Mouse (Mus musculus) ES-Bruce4 (cell line): Measurements from ENCODE around the gene Wfdc15b. TPM values are rescaled to one million over a fixed set of nuclear protein-coding genes. Genes with fewer than 3 reads are reported as not detected.

Source experiments
- H3K27ac ChIP-seq: 2 replicates; pipeline ENCODE4 v1.5.1; 2012; ENCODE audit warnings: low read length, inconsistent platforms; ENCODE audit not compliant: insufficient read depth
- H3K27me3 ChIP-seq: 2 replicates; pipeline ENCODE4 v1.6.1; 2012; ENCODE audit warnings: mild to moderate bottlenecking, low read length, inconsistent platforms; ENCODE audit not compliant: control insufficient read depth, poor library complexity, insufficient read depth, severe bottlenecking
- H3K36me3 ChIP-seq: 2 replicates; pipeline ENCODE4 v1.6.1; 2012; ENCODE audit warnings: inconsistent platforms, mild to moderate bottlenecking, low read length, moderate library complexity; ENCODE audit not compliant: control insufficient read depth, poor library complexity, insufficient read depth, severe bottlenecking
- H3K4me1 ChIP-seq: one replicate; pipeline ENCODE4 v1.8.1; 2011; ENCODE audit warnings: low read length; ENCODE audit not compliant: control insufficient read depth, insufficient read depth
- H3K4me3 ChIP-seq: 2 replicates; pipeline ENCODE4 v1.5.1; 2011; ENCODE audit warnings: low read depth, mild to moderate bottlenecking, low read length
- H3K9ac ChIP-seq: 2 replicates; pipeline ENCODE4 v1.6.1; 2012; ENCODE audit warnings: low read depth, mild to moderate bottlenecking, inconsistent platforms; ENCODE audit not compliant: poor library complexity, severe bottlenecking
- H3K9me3 ChIP-seq: replicated peaks from 2 replicates; pipeline ENCODE4 v1.6.1; 2012; ENCODE audit warnings: mild to moderate bottlenecking, low read length, inconsistent platforms; ENCODE audit not compliant: control insufficient read depth, poor library complexity, insufficient read depth, severe bottlenecking
- CTCF ChIP-seq: IDR thresholded peaks from one replicate; pipeline ENCODE4 v1.8.1; 2011; ENCODE audit warnings: low read depth, low read length
- EP300 ChIP-seq: IDR thresholded peaks from 2 replicates; pipeline ENCODE4 v1.6.1; 2011; ENCODE audit warnings: low read depth, low read length; ENCODE audit not compliant: insufficient read depth
- POLR2A ChIP-seq: IDR thresholded peaks from one replicate; pipeline ENCODE4 v1.8.1; 2011; ENCODE audit warnings: low read length; ENCODE audit not compliant: insufficient read depth
- polyA plus RNA-seq: library from polyadenylated mRNA; stranded (reverse); fragments of >200 nt; gene quantifications from 2 replicates; pipeline ENCODE4 v1.2.4, GENCODE M21; 2011; ENCODE audit warnings: low read depth; ENCODE audit not compliant: missing spikeins, insufficient read depth, insufficient read length

Gene Wfdc15b
- polyA plus RNA-seq, 1 experiment: not detected

- Histone ChIP-seq H3K4me3 (no peak overlapping the region), H3K36me3 (no peaks in the 10 kb centered on the region), H3K27ac (no peak overlapping the region), H3K9me3 (no peaks in the 10 kb centered on the region), H3K9ac (no peak overlapping the region), H3K27me3 (no peaks in the 10 kb centered on the region), H3K4me1 (no peaks in the 10 kb centered on the region)
- no peak for TF ChIP-seq POLR2A
- no peak for TF ChIP-seq EP300
- no peak for TF ChIP-seq CTCF
Measured at GRCm38 (mm10) chr2:164195971-164196699, 25.3 kb downstream of the Wfdc15b start.

GRCm38 (mm10) chr2:164194959-164195630 is 26.4 kb downstream of the Wfdc15b start:
- Histone ChIP-seq H3K9ac (no peak overlapping the region), H3K36me3 (no peaks in the 10 kb centered on the region), H3K4me1 (peaks cover 1% of the 10 kb centered on the region), H3K9me3 (no peaks in the 10 kb centered on the region), H3K27me3 (no peaks in the 10 kb centered on the region), H3K4me3 (no peak overlapping the region), H3K27ac (no peak overlapping the region)
- TF ChIP-seq CTCF (no peak), EP300 (no peak), POLR2A (no peak)

- Histone ChIP-seq H3K4me3 (no peak overlapping the region), H3K27ac (no peak overlapping the region), H3K27me3 (no peaks in the 10 kb centered on the region), H3K9me3 (no peaks in the 10 kb centered on the region), H3K4me1 (peaks cover 1% of the 10 kb centered on the region), H3K9ac (no peak overlapping the region), H3K36me3 (no peaks in the 10 kb centered on the region)
- TF ChIP-seq POLR2A (no peak), EP300 (no peak), CTCF (no peak)
Measured at GRCm38 (mm10) chr2:164192279-164192678, 29.2 kb downstream of the Wfdc15b start.

GRCm38 (mm10) chr2:164190576-164190975 is 30.9 kb downstream of the Wfdc15b start, which contains the start of gene Wfdc12:
Wfdc12 (minus strand) TSS chr2:164190608.
- H3K4me3 ChIP-seq: no peak within 1 kb of the TSS
- H3K9ac ChIP-seq: no peak within 1 kb of the TSS
- H3K4me1 ChIP-seq: peaks cover 1% of the 10 kb centered on the region
- no peaks in the 10 kb centered on the region for H3K9me3 ChIP-seq
- H3K36me3 ChIP-seq: no peaks in the 10 kb centered on the region
- no peak within 1 kb of the TSS for H3K27ac ChIP-seq
- H3K27me3 ChIP-seq: no peaks in the 10 kb centered on the region
- TF ChIP-seq POLR2A (no peak), EP300 (no peak), CTCF (no peak)

GRCm38 (mm10) chr2:164188722-164189121 is 32.7 kb downstream of the Wfdc15b start:
- H3K9me3 ChIP-seq: no peaks in the 10 kb centered on the region
- no peak overlapping the region for H3K9ac ChIP-seq
- no peaks in the 10 kb centered on the region for H3K36me3 ChIP-seq
- H3K27ac ChIP-seq: no peak overlapping the region
- H3K4me1 ChIP-seq: peaks cover 1% of the 10 kb centered on the region
- TF ChIP-seq CTCF (peak; percentile 80), EP300 (no peak), POLR2A (no peak)
- H3K4me3 ChIP-seq: no peak overlapping the region
- no peaks in the 10 kb centered on the region for H3K27me3 ChIP-seq

- TF ChIP-seq EP300: no peak
- TF ChIP-seq CTCF: no peak
- no peak for TF ChIP-seq POLR2A
- Histone ChIP-seq H3K9me3 (no peaks in the 10 kb centered on the region), H3K9ac (no peak overlapping the region), H3K4me1 (no peaks in the 10 kb centered on the region), H3K36me3 (no peaks in the 10 kb centered on the region), H3K4me3 (no peak overlapping the region), H3K27ac (no peak overlapping the region), H3K27me3 (no peaks in the 10 kb centered on the region)
Measured at GRCm38 (mm10) chr2:164184145-164184719, 37.2 kb downstream of the Wfdc15b start.
